Mouse (Mus musculus): ENCODE measurements at regions not wholly inside any gene's neighbourhood (a gene's known extent, or its start where the extent isn't known, plus 50 kb on each side); places are given as distances from the start of the nearest gene placed in this dataset.

DNA sequence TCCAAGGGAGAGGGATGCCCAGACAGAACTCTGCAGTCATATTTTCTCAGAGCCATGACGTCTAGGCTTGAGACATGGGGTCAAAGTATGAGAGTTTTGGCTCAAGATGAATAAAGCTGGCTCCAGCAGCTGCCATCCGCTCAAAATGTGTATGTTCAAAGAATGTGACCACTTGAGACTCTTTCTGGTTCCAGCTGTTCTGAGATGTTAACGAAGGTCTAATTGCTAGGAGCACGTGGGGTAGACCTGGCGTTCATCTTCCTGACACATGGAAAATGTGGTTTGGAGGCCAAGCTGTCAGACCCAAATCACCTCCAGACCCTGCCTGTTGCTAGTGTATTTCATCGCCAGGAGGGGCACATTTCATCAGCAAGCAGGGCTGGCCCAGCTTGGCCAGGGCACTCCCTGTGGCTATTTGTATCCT, 58.9 kb upstream of the Ankrd1 start:
- no peak for DNase-seq (ENCODE audit: low spot score in 2 of 2)

DNA sequence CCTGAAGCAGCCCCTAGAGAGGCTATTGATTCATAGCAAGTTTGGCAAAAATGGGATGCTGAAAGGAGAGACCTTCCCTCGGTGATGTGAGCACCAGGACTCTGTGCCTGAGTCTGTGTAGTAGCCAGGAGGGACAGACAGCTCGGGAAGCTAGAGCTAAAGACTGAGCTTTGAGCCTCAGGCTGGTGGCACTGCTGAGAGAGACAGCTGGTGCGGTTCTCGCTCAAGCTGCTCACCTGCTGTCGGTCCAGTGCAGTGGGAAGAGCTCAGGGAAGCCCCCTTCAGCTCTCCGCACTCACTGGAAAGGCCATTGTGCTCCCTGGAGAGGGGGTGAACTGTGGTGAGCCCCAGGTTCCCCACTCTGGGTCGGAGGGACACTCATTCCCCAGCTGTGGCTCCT, 60.4 kb upstream of the Ankrd1 start:
- DNase-seq (ENCODE audit: low spot score in 2 of 2) = no peak

DNA sequence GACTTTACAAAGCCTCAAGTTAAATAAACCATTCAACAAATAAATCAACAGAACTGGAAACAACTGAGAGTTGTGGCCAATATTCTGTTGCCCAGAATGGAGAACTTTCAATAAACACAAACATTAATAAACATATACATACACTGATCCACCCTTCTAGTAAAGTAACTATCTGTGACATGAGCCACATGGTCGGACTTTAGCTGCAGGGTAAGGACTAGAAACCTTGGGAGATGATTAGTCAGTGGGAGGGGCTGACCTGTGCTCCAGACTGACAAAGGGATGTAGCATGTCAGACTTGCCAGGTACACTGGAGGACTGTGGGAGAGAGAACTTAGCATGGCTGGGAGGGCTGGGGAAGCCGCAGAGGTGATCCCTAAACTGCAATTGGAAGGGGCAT, 61.6 kb upstream of the Ankrd1 start:
- no peak for DNase-seq (ENCODE audit: low spot score in 2 of 2)

DNA sequence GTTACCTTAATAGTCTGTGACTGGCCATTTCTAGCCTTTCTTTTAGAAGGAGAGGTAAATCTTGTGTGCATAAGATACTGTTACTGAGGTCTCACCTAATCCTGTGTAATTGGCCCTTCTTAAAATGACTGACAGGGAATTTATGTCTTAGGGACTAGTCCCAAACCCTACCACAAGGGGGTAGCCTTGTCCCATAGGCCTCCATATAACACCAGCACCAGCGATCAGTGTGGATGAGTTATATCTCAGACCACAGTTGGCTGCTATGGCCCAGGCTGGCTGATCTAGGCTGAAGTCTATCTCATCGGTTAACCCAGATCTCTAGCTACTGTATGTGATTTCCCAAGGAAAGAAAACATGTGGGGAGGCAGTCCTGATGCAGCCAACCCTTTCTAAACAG, 63.2 kb upstream of the Ankrd1 start:
- peak; percentile 28 to 56 for DNase-seq (ENCODE audit: low spot score in 2 of 2)

DNA sequence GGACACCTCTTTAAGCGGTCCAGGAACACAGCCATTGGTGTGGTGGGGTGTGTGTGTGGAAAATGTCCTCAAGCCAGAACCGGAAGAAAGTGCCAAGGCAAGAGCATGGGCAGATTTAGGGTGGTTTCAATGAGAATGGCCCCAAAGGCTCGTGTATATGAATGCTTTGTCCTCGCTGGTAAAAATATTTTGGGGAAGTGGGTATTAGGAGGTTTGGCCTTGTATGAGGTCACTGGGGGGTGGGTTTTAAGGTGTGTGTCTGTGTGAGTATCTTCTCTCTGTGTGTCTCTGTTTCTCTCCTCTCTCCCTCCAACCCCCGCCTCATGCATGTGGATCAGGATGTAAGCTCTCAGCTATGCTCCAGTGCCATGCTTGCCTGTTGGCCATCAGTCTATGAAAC, 69.8 kb upstream of the Ankrd1 start:
- DNase-seq (ENCODE audit: low spot score in 2 of 2) = no peak

DNA sequence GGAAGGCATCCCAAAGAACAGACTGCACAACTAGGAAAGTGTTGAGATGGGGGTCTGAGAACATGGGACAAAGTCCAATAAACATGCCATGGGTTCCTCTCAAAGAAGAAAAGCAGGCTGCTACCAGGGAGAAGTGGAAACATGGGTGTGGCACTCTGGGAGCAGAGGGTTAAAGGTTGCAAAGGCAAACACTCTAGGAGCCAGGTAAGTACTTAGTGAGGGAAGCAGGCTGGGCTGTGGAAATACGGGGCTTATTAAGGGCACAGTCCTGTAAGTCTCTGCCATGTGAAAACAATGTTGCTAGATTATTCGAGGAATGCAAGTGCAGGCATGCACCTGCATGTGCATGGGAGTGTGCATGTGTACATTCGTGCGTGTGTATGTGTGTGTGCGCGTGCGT, 71.7 kb upstream of the Ankrd1 start:
- DNase-seq (ENCODE audit: low spot score in 2 of 2) = no peak

DNA sequence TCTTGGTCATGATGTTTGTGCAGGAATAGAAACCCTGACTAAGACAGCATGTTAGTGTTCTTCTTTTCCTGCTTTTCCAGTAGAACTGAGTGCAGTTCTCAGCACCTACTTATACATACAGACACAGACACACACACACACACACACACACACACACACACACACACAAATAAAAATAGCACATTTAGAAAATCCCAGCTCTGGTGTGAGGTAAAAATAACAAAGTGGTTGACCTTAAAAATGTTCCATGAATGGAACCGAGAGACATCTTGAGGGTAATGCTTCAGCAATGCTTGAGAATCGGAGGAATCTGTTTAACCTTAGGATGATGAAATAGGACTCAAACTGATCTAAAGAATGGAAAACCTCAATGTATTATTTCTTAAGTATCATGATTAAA, 84.4 kb upstream of the Ankrd1 start:
- DNase-seq (ENCODE audit: low spot score in 2 of 2) = no peak

DNA sequence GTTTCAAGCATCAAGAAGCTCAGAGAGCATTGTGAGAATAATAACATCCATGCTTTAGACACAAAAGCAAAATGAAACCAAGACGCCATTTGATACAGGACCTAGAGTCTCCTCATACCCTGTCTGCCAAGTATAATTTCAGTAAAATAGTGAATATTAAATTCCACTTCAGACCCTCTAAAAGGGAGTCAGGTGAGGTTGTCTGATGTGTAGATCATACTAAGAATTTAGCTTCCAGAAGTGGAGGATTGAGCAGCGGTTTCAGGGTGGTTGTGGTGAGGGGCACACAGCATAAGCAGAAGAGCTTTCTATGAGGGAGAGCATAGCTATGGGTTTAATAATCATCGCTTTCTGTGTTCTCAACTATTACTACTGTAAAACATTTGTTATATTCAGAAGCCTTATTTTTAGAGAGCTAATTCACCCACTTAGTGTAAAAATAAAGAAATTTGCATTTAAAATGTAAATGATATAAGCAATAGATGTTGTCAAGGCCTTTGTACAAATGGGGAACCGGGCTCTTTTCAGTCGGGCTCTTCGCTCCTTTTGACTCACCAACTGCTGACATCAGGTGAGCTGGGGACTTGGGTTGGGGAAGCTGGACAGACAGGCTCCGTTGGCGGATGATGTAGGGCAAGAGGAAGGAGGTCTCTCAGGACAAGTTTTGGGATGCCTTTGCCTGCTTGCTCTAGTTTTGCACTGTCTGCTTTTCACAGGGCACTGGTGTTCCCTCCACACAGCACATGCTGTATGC, 85.2 kb upstream of the Ankrd1 start:
- no peak for DNase-seq (ENCODE audit: low spot score in 2 of 2)

DNA sequence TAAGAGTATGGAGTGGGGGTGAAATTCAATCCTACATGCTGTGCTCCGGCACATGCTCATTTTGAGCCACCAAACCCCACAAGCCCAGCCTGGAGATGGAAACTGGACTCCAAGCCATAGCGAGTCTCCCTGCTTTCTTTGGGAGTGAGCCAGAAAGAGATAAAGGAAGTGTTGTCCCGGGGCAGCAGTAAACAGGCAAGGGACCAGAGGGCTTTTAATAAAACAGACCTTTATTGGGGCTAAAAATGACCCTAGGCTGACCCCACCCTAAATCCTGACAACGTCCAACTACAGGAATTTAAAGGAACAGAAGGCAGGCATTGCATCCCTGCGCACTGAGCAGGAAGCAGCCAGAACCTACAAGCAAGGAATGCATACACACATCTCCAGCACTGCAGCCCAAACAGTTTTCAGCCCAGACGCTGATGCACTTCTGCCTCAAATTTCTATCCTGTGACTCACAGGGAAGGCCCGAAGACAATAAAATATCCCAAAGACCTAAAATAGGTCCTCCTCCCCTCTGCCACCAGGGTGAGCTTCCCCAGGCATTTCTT, 87.9 kb upstream of the Ankrd1 start:
- no peak for DNase-seq (ENCODE audit: low spot score in 2 of 2)

DNA sequence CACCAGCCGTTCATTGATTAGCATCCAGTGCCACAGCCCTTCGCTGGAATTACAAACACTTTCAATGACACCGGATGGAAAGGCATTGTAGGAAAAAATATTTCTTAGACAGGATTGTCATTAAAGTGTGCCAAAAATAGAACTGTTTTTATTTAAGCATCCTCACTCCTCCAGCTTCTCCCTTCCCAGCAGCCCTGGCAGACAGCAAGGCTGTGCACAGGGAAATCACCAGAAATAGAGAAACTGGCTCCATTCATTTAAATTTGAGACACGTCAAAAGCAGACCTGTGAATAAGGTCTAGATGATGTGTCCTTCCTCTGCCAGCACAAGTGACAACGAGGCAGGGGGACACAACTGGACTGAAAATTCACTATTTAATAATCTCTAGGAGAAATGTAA, 88.5 kb upstream of the Ankrd1 start:
- no peak for DNase-seq (ENCODE audit: low spot score in 2 of 2)

DNA sequence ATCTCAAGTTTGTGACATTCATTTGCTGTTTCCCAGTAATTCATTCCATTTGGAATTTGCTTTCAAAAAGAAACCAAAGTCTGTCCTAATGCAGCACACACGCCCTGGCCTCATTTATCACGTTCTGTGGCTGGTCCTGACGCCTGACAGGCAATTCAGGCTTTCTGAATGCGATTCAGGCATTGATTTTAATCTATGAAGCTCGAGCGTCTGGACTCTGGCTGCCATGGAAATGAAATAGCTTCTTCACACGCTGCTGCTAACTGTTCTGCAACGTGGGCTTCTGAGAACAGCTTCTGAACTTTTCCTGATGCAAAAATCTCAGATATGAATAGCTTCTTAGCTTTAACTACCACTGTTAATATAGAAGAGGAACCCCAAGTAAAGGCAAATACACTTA, 93.6 kb upstream of the Ankrd1 start:
- DNase-seq (ENCODE audit: low spot score in 2 of 2) = no peak

DNA sequence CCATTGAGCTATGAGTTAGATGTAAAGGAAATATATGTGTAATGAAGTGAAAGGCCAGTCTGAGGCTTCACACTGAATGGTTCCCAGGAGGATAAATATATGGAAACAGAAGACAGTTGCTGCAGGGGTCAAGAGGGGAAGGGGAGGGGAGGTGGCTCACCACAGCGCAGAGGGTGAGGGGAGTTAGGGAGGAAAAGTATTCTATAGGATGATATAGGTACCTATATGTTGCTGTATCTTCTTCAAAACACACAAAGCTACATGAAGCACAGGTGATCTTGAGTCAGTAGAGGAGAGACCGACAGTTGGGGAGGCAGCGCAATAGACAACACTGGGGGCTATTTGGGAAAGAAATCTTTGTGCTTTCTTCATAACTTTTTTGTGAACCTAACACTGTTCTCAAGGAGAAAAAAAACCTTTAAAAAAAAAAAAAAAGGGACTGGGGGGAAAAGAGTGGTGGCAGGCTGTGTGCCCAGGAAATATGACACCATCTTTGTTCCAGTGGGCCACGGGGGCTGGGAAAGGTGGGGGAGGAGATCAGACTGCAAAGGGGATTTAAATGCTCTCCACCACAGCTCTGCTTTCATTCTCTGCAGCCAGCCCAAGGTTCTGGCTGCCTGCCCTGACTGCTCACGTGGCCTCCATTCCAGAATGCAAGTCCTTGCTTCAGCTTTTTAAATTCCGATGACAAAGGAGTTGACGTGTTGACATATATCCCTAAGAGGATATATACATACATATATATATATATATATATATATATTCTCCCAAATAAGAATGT, 94.5 kb upstream of the Ankrd1 start:
- DNase-seq (ENCODE audit: low spot score in 2 of 2) = peak in 1 of 2 experiments; percentile 28

DNA sequence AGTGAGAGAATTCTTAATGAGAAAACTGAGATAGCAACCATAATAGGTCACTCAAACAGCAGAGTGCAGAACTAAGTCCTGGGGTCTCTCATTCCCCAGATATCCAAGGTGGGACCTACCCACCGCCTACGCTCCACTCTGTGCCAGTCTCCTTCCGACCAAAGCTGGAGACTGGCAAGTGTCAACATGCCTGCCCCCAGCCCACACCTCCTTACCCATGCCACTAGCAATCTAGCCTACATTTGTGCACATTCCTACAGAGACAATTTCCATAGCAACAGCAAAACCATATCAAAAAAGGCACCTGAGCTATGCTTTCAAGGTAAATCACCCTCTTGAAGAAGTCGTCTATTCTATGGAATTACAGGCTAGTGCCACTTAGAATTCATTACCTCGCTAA, 97.3 kb upstream of the Ankrd1 start:
- DNase-seq (ENCODE audit: low spot score in 2 of 2) = no peak

DNA sequence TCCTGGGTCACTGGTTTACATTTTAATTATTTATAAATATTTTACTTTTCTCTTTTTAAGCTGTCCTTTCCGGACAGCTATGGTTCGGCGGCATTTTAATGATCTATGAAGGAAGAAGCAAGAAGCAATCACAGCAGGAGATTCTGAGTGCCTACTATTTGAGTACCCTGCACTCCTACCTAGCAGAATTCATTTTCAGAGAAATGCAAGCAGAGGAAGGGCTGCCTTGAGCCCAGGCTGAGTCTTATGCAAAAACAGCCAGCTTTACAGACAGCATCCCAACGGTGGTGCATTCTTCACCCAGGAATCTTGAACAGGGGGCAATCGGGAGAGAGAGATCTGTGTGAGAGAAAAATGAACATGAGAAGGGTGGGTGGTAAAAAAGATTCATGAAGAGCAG, 97.7 kb upstream of the Ankrd1 start:
- no peak for DNase-seq (ENCODE audit: low spot score in 2 of 2)

DNA sequence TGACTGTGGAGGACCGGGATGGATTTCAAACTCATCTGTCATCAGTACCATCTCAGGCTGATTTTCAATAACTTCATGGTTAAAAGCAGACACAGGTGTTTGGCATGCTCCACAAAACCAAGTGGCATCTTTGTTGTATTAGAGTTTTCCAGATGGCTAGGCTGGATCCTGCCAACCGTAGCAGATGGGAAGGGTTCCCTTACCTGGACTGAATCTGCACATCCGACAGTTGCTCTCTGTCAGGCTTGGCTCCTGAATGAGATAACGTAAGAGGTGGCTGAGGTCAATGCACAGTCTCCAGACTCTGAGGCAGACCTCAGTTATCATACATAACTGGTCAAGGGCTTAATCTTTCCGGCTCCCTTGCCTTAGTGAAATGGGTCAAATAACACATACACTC, 99.0 kb upstream of the Ankrd1 start:
- DNase-seq (ENCODE audit: low spot score in 2 of 2) = no peak

DNA sequence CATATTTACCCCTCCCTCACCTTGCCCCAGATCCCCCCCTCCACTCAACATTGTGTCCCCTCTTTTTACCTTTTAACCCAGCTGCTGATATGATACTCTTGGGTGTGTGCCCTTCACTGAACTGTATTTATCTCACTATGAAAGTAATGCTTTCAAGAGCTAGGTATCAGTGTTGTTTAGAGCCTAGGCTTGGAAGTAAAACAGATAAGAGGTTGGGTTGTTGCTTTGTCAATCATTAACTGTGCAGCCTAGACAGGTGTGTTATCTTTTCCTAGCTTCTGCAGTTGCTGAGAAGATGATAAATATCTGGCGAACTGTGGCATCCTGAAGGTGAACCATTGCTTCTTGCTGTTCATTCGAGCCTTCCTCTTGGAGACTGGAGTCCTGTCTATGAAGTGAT, 101.2 kb upstream of the Ankrd1 start:
- DNase-seq (ENCODE audit: low spot score in 2 of 2) = no peak

DNA sequence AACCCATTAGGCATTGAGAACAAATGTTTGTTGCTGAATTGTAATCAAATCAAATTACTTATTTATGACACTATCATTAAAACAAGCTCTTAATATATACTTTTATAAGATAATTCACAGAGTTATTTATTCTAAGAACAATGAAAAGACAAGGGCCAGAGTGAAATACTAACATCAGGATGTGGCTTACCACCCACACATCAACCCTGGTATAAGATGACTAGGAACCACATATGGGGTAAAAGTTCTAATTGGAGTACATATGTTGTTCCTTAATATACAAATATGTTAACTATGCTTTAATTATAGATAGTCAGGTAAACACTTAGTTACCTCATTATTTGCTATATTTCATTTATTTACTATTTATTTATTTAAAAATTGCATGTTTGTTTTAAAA, 101.7 kb upstream of the Ankrd1 start:
- no peak for DNase-seq (ENCODE audit: low spot score in 2 of 2)

DNA sequence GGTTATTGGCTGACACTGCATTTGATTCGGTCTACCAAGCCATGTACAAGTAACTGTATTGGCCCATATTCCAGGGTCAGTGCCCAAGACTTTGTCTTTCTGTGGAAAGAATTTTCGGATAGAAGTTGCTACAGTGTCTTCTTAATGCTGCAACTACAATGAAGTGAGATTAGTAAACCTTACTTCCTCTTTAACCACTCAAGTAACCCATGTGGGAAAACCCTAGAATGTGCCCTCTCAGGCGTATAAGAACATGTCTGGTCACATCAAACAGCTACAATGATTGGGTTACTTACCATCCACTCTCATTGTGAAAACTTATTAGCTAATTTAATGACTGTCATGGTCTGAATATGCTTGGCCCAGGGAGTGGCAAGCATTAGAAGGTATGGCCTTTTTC, 102.3 kb upstream of the Ankrd1 start:
- DNase-seq (ENCODE audit: low spot score in 2 of 2) = no peak

DNA sequence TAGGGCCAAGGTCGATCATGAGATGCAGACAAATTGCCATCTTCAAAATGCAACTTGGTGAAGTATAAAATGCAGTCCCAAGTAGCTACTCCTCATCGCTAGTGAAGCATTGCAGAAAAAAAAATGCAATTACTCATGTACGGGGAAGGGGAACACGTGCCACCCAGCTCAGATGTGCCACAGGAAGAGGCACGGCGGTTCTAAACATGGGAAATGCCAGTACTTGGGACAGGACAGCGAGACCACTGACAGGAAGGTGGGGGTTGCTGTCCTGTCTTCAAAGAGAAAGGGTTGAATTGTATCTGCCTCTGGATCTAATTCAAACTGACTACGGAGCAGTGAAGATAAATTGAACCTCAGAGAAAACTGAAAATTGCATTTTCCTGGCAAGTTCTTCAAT, 104.6 kb upstream of the Ankrd1 start:
- DNase-seq (ENCODE audit: low spot score in 2 of 2) = no peak

DNA sequence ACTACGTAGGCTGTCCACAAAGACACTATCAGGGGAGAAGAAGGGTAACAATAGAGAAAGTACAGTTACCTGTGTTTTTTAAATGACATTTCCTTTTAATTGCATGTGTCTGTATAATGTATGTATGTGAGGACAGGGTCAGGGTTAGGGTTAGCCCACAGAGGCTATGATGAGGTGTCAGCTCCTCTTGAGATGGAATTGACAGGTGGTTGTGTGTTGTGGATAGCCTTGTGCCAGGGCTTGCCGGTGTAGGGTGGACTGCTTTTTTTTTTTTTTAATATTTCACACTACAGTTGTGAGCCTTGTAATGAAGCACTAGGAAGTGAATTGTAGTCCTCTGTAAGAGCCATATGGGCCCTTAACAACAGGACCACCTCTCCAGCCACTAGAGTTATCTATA, 105.7 kb upstream of the Ankrd1 start:
- no peak for DNase-seq (ENCODE audit: low spot score in 2 of 2)

DNA sequence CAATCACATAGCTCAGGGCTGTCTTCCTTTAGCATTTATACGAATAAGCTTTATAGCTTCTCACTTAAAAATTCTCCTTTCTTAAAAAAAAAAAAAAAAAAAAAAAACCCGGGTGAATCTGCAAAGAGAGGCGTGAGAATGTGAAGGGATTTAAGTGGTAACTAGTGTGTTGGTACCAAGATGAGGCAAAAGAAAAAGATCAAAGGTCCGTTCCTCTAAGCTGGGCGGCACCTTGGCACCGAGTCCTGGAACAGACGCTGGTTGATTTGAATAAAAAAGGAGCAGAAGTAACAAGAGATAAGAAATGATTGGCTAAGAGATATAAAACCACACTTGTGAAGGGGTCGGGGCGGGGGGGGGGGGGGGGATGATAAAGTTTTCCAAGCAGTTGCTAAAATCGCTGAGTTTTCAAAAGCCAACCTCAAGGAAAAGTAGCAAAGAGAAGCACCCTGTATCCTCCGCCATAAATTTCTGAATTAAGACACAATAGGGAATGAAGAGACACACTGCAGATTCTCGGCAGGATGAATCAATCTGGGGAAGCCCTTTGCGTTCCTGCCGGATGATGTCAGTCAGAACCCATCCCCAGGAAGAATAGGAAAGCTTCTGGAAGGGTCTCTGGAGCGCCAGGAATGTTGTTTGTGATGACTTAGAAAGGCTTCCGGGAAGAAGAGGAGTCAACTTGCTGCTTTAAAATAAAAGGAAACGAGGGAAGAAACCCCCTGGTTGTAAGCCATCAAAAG, 107.7 kb upstream of the Ankrd1 start:
- no peak for DNase-seq (ENCODE audit: low spot score in 2 of 2)

DNA sequence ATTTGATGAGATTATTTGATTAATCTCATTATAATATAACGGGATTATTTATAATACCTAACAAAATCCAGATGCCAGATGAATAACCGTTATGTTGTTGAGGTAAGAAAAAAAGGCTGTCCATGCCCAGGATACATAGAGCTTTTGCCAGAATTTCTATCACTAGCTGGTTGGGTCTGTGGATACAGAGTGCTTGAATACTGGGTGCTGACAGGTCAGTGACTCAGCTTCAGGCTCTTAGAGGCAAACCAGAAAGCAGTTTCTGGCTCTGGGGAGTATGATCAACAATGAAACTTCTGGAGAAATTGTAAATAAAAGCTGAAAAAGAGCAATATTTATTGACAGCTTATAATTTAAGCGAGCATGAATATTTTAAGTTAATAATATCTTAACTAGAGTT, 109.4 kb upstream of the Ankrd1 start:
- no peak for DNase-seq (ENCODE audit: low spot score in 2 of 2)

DNA sequence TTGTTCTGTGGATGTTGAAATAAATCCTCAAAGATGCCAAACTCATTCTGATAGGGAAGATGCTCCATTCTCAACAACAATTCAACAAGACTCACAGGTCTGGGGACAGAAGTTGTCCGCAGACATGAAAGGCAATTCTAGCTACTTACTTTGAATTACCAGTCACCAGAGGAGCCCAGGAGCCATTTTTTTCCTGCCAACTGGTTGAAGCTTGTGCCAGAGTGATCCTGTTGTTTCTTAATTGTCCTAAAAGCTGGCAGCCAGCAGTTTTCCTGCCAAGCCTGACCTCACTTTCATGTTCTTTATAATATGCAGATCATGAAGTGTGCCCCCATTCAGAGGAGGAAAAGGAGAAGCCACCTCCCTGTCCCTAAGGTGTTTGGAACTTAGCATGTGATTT, 110.0 kb upstream of the Ankrd1 start:
- no peak for DNase-seq (ENCODE audit: low spot score in 2 of 2)
